Mouse (Mus musculus) Patski (cell line): ENCODE results near the gene Stx17. TPM values are rescaled to one million over a fixed set of nuclear protein-coding genes. Genes with fewer than 3 reads are reported as not detected.

ENCODE experiments used
- ATAC-seq: fragments of 100-300 bp; one replicate; pipeline ENCODE4 v1.8.0; 2021
- CTCF ChIA-PET: fragments of 350-600 bp; sonication (Branson Sonifier 250); formaldehyde crosslinking; loops from one replicate; lab custom pipeline; 2022; ENCODE audit warnings: inconsistent platforms; lab: Charles Lee
- POLR2A ChIA-PET: fragments of 350-600 bp; sonication (Branson Sonifier 250); formaldehyde crosslinking; loops from one replicate; lab custom pipeline; 2022; ENCODE audit warnings: antibody characterized with exemption, inconsistent platforms; lab: Charles Lee
- DNase-seq: peaks from one replicate; pipeline ENCODE4 v3.0.0-alpha.2; 2011; ENCODE audit warnings: low read depth, low spot score
- H3K27me3 ChIP-seq: fragments of 371-371 bp; one replicate; pipeline ENCODE4 v1.5.1; 2021
- CTCF ChIP-seq: fragments of 100-300 bp; IDR thresholded peaks from one replicate; pipeline ENCODE4 v1.5.1; 2021
- in situ Hi-C: fragments of 300-500 bp; cut with MboI; formaldehyde crosslinking; loops from 3 replicates; pipeline ENCODE4 v1.11.1; 2018; ENCODE audit warnings: low pct_unique_long_range_greater_than_20kb, mixed read lengths
- polyA plus RNA-seq: library from polyadenylated mRNA; unstranded; gene quantifications from one replicate; pipeline ENCODE4 v1.2.3, GENCODE M21; 2021

The Stx17 gene
- polyA plus RNA-seq, 1 experiment from 2014 or later: 19.7 TPM

DNA sequence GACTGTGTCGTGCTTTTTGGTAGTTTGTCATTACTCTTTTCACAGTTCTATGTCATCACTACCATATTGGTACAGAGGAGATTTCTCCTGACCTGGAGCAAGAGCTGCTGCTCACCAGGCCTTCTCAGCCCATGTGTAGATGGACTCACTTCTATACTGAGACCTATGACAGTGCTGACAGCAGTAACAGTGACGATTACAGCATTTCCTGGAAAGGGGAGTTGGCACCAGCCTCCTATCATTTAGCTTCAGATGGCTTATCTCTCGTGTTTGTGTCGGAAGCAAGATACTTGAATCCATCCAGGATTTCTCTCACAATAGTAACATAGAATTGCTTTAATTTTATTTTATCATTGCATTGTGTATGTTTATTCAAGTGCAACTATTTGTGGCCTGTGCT is 35.7 kb downstream of the Stx17 start:
- in situ Hi-C loops: no loop called here
- CTCF ChIA-PET: no interaction called here
- TF ChIP-seq CTCF: no peak
- H3K27me3 ChIP-seq: no peaks in the 10 kb centered on the region
- ATAC-seq (no peak), DNase-seq (no peak)
- POLR2A ChIA-PET: no interaction called here

- ATAC-seq (no peak), DNase-seq (no peak)
- TF ChIP-seq CTCF: no peak
- CTCF ChIA-PET: interaction anchor here (0.8 kb wide), 1 partner anchor 11 kb away, joined by 3 read pairs; no protein-coding TSS in a partner anchor
- no peaks in the 10 kb centered on the region for H3K27me3 ChIP-seq
- POLR2A ChIA-PET: no interaction called here
- in situ Hi-C loops: no loop called here
These were observed 39.1 kb downstream of the Stx17 start for GRCm38 (mm10) chr4:48163851-48164250.

- ChIA-PET CTCF (no interaction called here), POLR2A (no interaction called here)
- no peak for TF ChIP-seq CTCF
- no peak for DNase-seq
- in situ Hi-C loops: no loop called here
- H3K27me3 ChIP-seq: no peaks in the 10 kb centered on the region
- no peak for ATAC-seq
These were observed 51.0 kb downstream of the Stx17 start for GRCm38 (mm10) chr4:48175666-48176065.

DNA sequence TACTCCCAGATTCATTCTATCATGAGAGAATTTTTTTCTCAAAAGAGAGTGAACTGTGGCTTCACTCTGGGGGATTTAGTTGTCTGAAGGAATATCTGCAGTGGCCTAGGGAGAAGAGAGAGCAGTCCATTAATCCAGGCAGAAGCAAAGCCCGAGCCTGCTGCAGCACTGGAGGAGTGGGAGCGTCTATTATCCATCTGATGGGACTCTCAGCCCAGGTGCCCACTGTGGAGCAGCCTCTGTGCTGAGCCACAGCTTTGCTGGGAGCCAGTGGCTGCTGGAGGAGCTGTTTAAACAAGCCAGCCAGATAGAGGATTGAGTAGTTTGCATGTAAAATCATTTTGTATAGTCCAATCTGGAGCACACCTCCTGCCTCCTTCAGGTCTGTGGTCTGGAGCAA is 56.2 kb downstream of the Stx17 start:
- CTCF ChIA-PET: no interaction called here
- POLR2A ChIA-PET: no interaction called here
- TF ChIP-seq CTCF: no peak
- in situ Hi-C loops: no loop called here
- no peaks in the 10 kb centered on the region for H3K27me3 ChIP-seq
- ATAC-seq: no peak
- DNase-seq: no peak

DNA sequence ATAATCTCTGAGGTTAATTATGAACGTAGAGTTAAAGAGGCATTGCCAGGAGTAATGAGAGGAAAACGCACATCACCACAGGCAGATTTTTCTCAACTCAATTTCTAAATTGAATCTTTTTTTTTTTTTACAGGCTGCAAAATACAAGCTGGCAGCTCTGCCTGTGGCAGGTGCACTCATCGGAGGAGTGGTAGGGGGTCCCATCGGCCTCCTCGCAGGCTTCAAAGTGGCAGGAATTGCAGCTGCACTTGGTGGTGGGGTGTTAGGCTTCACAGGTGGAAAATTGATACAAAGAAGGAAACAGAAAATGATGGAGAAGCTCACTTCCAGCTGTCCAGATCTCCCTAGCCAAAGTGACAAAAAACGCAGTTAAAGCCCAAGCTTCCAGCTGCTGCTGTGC is 56.7 kb downstream of the Stx17 start:
- ChIA-PET POLR2A (no interaction called here), CTCF (no interaction called here)
- in situ Hi-C loops: no loop called here
- ATAC-seq (no peak), DNase-seq (no peak)
- no peak for TF ChIP-seq CTCF
- H3K27me3 ChIP-seq: no peaks in the 10 kb centered on the region

DNA sequence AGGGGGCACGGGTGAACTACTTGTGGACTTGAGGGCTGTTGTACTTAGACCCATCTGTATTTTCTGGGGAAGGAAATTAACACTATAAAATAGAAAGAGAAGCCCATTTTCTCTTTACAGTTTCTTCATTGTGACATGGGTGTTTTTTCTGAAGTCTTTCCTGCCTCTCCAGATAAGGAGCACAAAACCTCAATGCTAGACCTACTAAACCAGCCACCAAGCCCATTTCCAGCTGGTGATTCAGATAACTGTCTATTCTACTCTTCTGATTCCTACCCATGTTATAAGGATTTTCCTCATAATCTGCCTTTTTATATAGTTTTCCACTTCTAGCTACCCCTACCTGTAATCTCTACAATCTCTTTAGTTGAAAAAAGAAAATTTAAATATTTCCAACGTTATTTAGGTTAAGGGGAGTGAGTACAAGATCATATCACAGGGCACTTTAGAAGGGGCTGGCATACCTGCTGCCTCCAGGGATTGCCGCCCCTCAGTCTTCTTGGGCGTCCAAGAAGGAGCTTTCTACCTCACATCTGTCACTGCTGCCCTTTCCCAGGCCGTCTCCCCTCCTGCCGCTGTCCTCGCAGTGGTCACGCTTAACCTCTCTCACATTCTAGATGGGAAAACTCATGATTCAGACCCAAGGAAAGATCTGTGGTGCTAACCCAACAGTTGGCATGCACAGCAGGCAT is 57.5 kb downstream of the Stx17 start:
- no peak for ATAC-seq
- TF ChIP-seq CTCF: no peak
- no peaks in the 10 kb centered on the region for H3K27me3 ChIP-seq
- ChIA-PET CTCF (no interaction called here), POLR2A (no interaction called here)
- in situ Hi-C loops: no loop called here
- DNase-seq: no peak

- peak; percentile 48 for TF ChIP-seq CTCF
- no peaks in the 10 kb centered on the region for H3K27me3 ChIP-seq
- ChIA-PET CTCF (interaction anchor here (1.4 kb wide), 1 partner anchor 183 kb away, joined by 3 read pairs; no protein-coding TSS in a partner anchor), POLR2A (no interaction called here)
- DNase-seq: no peak
- in situ Hi-C loops: no loop called here
- ATAC-seq: no peak
These were observed 73.2 kb downstream of the Stx17 start for GRCm38 (mm10) chr4:48197925-48198324.

DNA sequence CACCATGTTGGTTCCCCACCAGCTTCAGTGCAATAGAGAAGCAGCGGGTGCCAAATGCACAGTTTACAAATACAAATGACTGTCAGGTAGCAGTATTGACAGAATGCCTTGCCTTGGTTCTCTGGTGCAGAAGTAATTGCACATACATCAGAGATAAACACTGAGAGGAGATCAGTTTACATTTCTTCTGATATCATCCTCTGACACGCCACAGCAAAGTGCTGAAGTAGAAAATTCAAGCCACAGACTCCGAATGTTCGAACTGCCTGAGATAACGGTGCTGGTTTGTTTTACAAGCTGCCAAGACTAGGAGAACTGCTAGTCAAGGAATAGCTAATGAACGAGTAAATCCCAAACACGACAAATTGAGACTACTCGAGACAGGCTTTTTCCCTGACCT is 73.7 kb downstream of the Stx17 start:
- in situ Hi-C loops: no loop called here
- H3K27me3 ChIP-seq: no peaks in the 10 kb centered on the region
- TF ChIP-seq CTCF: no peak
- DNase-seq (no peak), ATAC-seq (no peak)
- POLR2A ChIA-PET: no interaction called here
- CTCF ChIA-PET: interaction anchor here (1.4 kb wide), 1 partner anchor 183 kb away, joined by 3 read pairs; no protein-coding TSS in a partner anchor

DNA sequence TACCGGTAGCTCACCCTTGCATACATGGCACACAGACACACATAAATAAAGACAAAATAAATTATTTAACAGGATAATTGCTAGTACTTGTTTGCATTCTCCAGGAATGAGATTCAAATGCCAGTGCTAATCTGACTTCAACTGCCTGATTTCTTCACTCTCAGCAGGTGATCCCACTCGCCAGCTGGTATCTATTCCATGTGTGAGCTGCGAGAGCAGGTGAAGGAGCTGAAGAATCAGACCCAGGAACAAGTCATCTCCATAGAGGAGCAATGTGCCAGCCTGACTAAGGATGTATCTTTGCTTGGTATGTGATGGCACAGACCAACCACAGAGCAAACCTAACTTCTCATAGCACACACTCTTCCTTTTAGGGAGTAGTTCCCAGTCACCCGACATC is 78.8 kb downstream of the Stx17 start:
- ChIA-PET POLR2A (no interaction called here), CTCF (interaction anchor here (1.1 to 1.6 kb wide), 3 partner anchors 13 to 63 kb away, joined by 3 to 7 read pairs (median 3); no protein-coding TSS in a partner anchor)
- ATAC-seq: no peak
- no peak for TF ChIP-seq CTCF
- in situ Hi-C loops: no loop called here
- no peaks in the 10 kb centered on the region for H3K27me3 ChIP-seq
- DNase-seq: no peak

DNA sequence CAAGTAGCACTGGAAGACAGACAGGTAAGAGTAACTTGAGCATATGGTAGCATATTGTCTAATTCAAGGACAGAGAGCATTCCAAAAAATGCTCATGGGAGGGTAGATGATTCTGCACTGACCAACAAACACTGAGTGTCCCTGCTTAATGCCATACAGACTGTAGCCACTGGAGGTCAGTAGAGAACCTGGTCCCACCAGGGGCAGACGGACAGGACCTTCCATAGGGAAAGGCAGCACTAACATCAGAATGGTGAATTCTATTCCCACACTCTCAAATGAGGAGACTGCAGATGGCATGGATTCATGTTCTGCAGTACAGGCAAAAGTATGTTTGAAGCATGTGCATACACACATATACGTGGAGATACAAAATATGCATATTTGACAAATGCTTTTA is 100.5 kb downstream of the Stx17 start:
- no peak for DNase-seq
- POLR2A ChIA-PET: no interaction called here
- ATAC-seq: peak; percentile 96
- CTCF ChIA-PET: interaction anchor here (0.6 to 1.0 kb wide), 5 partner anchors 13 to 156 kb away, joined by 3 to 4 read pairs (median 3); no protein-coding TSS in a partner anchor
- no peaks in the 10 kb centered on the region for H3K27me3 ChIP-seq
- in situ Hi-C loops: loop anchor here (10.0 kb wide), 1 partner anchor 160 kb away; no protein-coding TSS in a partner anchor
- peak; percentile 83 for TF ChIP-seq CTCF

DNA sequence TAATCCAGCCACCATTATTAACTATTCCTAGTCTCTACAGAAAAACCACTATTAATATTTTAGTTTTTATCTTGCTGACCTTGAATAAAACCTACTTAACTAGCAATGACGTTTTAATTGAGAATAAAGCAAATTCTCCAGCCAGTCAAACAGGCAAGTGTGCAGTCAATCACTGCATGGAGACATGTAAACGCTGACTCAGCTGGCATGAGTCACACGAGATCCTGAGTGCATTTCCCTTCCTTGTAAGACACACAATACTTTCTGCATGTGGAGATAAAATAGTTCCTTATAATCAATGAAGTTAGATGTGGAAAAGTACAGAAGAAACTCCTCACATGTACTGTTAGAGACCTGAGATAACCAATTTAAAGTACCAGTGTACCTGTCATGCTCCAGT is 100.9 kb downstream of the Stx17 start:
- H3K27me3 ChIP-seq: no peaks in the 10 kb centered on the region
- no peak for TF ChIP-seq CTCF
- ChIA-PET CTCF (no interaction called here), POLR2A (no interaction called here)
- DNase-seq (no peak), ATAC-seq (peak; percentile 90)
- in situ Hi-C loops: loop anchor here (10.0 kb wide), 1 partner anchor 159 kb away; no protein-coding TSS in a partner anchor
